Mouse (Mus musculus): ENCODE results near the gene Osr1.

DNA sequence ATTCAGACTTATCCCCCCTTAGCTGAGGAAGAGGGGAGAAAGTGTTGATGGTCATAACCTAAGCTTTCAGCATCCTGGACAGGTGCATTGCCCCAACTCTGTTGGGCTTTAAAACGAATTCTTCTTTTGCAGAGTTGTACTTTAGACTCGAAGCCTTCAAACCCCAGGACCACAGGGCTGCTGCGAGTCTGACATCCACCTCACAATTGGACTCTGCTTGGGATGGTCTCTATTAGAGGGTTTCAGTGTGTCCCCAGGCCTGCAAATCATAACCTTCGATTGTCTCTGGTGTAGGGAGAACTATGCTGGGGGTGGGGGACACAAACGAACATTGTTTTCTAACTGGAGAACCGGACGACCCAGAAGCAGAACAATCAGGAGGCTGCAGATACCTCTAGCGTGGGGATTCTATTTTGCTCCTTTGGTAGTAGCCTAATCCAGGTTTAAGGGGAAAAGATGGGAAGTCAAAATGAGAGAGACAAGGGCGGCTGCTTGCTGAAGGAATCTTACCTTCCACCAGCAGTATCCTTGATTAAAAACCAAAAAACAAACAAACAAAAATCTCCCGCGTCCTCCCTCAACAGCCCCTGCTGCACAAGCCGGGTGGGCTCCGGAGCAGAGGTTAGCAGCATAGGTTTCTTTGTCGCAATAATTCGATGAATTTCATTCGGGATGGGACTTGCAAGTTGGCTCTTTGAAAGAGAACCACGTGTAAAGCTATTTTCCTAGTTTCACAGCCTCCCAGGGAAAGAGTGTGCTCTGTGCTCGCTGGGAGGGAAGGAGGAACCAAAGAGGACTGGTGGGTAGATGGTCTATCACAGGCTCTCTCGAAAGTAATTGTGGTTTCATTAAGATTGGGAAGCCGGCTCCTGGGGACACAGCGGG, 5.5 kb downstream of the Osr1 start:
- TF ChIP-seq GATA1 (IDR thresholded peaks at IDR 0.05; ENCODE audit: low read length) = no peak
- no peak for TF ChIP-seq TAL1 (IDR thresholded peaks at IDR 0.05; ENCODE audit: low read length)
